Mouse (Mus musculus): Measurements from ENCODE around the gene Lmna. TPM values are rescaled to one million over a fixed set of nuclear protein-coding genes. Genes with fewer than 3 reads are reported as not detected.

The Lmna gene
- total RNA-seq, 2 experiments from 2014 or later, result 34.6 to 36.1 TPM

DNA sequence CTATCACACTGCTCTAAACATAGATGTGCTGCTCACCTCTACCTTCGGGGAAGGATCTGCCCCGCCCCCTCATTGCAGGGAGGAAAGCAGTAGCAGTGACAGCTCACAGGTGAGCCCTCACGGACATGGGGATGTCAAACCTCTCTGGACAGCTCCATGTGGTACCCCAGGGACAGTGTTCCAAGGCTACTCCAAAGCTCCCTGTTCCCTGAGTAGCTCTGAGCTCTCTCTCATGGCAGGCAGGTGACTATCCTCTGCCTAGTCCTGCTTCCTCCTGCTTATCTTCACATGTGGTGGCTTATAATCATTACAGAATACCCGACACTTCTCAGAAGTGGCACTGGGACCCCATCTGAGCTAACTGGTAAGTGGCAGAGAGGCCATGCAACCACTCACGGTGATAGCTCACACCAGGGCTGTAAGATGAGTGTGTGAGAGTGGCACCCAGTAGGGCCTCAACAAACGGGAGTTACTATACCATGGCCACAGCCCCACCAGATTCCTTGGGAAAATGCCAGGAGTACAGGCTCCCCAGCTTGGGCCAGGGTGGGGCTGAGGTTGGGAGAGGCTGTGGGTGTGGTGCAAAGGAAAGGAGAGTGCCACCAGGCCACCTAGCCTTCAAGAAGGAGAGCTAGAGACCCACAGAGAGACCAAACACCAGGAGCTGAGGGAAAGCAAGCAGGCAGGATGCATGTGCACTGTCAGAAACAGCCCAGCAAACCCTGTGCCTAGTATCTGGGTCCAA is 37.1 kb upstream of the Lmna start:
- no peak for DNase-seq (ENCODE audit: low spot score in 2 of 2)
- Histone ChIP-seq H3K4me3 (no peak overlapping the region), H3K27ac (no peak overlapping the region)
- TF ChIP-seq CTCF (conservative IDR thresholded peaks at IDR 0.05), result no peak

DNA sequence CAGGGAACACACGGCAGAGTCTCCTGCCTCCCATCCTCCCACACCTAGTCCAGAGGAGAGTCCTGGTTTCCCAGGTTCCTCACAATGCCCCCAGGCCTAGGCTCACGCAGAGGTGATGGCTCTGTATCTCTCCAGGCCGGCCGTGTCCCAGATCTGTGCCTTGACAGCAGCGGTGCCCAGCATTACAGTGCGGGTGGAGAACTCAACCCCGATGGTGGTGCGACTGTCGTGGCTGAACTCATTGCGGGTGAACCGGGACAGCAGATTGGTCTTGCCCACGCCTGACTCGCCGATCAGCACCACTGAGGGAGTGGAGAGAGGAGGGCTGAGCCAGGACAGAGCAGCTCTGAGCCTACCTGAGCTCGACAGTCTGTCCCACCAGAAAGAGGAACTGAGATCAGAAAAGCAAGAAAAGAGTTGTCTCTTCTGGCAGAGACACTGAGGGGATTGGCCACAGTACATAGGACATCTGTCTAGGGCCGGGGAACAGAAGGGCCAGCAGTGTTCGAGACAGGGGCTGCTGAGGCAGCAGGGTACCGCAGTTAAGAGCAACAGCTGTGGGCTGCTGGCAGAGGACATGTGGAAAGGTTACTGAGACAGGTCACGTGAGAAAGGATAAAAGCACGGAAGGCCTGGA is 35.3 kb upstream of the Lmna start:
- H3K27ac ChIP-seq, result no peak overlapping the region

DNA sequence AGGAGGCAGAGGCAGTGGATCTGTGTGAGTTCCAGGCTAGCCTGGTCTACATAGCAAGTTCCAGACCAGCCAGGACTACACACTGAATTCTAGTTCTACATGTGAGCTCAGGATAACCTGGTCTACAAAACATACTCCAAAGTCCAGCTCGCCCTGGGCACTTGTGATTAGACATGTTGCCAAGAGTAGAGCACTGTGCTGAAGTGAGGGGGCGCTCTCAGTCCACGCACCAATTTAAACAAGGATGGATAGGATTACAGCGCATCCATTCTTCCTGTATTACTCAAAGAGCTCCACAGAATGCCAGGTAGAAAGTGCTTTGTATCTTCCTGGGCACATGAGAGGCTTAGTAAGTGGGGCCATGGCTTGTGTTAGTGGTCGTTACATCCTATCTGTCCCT is 34.8 kb upstream of the Lmna start:
- Histone ChIP-seq H3K4me3 (no peak overlapping the region), H3K27ac (no peak overlapping the region)
- no peak for DNase-seq (ENCODE audit: low spot score in 2 of 2)
- TF ChIP-seq CTCF (conservative IDR thresholded peaks at IDR 0.05), result peak; percentile 62

More for the DNA sequence above, 35.3 kb upstream of the Lmna start:
- TF ChIP-seq CTCF (conservative IDR thresholded peaks at IDR 0.05), result no peak
- no peak overlapping the region for H3K4me3 ChIP-seq
- no peak for DNase-seq (ENCODE audit: low spot score in 2 of 2)

DNA sequence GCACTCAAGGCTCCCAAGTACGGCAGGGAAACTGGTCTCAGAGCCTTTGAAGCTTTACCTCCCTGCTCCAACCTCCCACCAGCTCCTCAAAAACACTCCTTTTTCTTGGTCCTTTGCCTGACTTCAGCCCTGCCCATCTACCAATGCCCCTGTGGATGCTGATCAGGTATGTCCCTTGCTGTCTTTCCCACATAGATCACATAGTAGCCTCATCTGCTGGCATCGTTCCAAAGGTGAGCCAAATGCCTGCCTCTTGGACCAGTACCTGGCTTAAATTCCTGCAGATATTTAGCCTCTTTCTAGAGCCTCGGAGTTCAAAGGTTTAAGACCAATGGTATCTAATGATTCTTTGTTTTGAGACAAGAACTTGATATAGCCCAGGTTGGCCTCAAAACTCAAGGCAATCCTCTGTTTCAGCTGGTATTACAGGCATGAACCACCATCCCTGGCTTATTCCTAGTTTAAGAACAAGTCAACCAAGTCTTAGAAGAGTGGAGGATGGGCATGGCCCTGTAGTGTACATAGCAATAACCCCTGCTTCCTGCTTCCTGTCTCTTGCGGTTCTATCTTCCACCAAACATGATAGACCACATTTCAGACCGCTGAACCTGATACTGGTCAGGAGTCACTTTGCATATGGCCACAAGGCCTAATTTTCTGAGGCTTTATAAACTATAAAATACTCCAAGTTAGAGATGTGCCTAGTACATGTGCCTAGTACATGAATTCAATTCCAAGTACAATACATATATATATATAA is 34.1 kb upstream of the Lmna start:
- DNase-seq (ENCODE audit: low spot score in 2 of 2), result no peak
- Histone ChIP-seq H3K27ac (no peak overlapping the region), H3K4me3 (no peak overlapping the region)
- TF ChIP-seq CTCF (conservative IDR thresholded peaks at IDR 0.05), result no peak

DNA sequence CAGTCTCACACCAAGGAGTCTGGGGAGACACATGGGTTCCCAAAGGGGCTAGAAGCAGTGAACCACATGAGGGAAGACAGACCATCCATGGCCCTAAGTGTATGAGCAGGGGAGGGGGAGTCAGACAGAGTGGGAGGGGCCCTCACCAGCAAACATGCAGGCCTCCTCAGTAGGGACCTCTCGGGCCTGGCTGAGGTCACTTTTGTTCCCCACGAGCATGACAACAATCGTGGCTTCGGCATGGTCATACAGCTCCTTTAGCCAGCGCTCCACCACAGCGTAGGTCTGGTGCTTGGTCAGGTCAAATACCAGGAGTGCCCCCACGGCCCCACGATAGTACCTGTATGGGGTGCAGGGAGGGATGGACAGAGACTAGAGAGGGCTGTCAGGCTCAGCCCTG is 33.4 kb upstream of the Lmna start:
- no peak for TF ChIP-seq CTCF (conservative IDR thresholded peaks at IDR 0.05)
- Histone ChIP-seq H3K4me3 (no peak overlapping the region), H3K27ac (no peak overlapping the region)
- DNase-seq (ENCODE audit: low spot score in 2 of 2), result no peak

DNA sequence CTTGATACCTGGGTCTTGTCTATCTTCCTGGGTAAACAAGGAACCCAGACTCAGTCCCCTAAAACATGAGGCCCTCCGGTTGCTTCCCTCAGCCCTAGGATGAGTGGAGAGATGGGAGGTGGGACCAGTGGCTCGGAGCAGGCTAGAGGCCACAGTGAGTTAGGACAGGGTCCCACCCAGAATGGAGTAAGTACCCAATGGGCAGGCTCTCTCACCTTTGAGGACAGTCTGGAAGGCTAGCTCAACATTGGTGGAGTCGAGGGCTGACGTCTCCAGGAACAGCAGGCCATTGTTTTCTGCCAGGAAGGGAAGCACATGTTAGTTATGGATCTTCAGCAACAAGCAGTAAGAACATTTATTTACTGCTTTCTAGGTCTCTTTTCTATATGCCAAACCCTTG is 32.7 kb upstream of the Lmna start:
- H3K4me3 ChIP-seq, result no peak overlapping the region
- no peak for DNase-seq (ENCODE audit: low spot score in 2 of 2)
- no peak overlapping the region for H3K27ac ChIP-seq
- no peak for TF ChIP-seq CTCF (conservative IDR thresholded peaks at IDR 0.05)

DNA sequence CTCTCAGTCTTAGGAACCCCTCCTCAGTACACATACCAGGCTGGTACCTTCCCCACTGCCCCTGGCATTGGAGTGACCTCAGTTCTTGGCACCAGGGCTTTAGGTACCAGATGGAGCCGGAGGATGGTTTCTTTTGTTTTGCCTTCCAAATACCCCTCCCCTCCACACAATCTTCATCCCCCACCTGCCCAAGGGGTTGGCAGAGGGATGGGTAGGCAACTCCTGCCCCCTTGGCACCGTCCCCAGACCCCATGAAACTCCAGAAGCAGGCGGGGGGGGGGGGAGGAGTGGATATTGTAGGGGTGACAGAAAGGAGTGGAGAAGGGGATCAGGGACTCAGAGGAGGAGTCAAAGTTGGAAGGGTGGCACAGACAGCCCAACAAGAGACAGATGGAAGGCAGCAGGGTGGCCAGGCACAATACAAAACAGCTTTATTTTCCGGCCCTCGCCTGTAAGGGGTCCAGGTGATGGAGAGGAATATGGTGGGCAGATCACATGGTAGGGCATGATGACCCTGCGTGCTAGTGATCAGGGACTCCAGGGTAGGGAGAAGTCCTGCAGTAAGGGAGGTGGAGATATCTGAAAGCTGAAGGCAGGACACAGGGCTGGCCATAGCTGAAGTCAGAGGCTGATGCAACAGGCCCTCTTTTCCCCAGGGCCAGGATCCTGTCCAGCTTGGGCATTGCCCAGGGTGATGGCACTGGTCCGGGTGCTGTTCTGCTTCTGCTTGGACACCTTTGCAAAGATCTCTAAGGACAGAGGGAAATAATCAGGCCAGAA is 32.1 kb upstream of the Lmna start:
- H3K27ac ChIP-seq, result no peak overlapping the region

DNA sequence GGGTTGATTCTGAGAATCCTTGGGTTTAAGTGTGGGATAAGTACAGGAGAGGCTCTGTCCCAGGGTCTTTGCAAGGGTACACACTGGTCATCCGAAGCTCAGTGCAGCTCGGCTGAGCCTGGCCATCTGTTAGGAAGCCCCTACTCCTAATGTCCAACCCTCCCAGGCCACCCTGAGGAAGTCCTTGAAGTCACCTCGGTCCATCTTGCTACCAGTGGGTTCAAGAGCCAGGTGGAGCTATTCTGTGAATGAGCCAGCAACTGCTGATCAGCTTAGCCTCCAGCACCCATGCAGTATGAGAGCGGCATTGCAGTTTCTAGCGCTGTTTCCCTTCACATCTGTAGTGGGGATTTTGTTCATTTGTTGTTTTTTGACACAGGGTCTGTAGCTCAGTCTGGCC is 30.3 kb upstream of the Lmna start:
- no peak for DNase-seq (ENCODE audit: low spot score in 2 of 2)
- Histone ChIP-seq H3K27ac (no peak overlapping the region), H3K4me3 (no peak overlapping the region)
- TF ChIP-seq CTCF (conservative IDR thresholded peaks at IDR 0.05), result no peak

More for the DNA sequence above, 32.1 kb upstream of the Lmna start:
- TF ChIP-seq CTCF (conservative IDR thresholded peaks at IDR 0.05), result 0 out of 2 replicates have a peak, but pooled peaks have one; percentile 13
- H3K4me3 ChIP-seq, result no peak overlapping the region
- DNase-seq (ENCODE audit: low spot score in 2 of 2), result no peak

DNA sequence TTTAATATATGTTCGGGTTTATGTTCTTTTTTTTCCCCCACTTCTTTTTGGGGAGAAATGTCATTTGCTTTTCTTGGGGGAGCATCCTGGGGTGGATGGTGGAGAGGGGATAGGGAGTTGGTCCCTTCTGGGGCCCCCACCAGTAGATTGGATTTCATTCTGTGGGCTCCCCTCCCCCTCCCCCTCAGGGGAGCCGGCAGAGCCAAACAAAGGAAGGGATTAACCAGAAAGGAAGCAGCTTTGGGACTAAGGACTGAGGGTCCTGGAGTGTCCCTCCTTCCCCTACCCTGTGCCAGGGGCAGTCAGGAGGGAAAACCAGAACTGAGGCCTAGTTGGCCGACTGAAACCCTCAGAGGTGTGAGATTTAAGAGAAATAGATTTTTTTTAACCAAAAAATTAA is 29.6 kb upstream of the Lmna start:
- no peak overlapping the region for H3K4me3 ChIP-seq
- no peak for TF ChIP-seq CTCF (conservative IDR thresholded peaks at IDR 0.05)
- H3K27ac ChIP-seq, result no peak overlapping the region
- no peak for DNase-seq (ENCODE audit: low spot score in 2 of 2)

DNA sequence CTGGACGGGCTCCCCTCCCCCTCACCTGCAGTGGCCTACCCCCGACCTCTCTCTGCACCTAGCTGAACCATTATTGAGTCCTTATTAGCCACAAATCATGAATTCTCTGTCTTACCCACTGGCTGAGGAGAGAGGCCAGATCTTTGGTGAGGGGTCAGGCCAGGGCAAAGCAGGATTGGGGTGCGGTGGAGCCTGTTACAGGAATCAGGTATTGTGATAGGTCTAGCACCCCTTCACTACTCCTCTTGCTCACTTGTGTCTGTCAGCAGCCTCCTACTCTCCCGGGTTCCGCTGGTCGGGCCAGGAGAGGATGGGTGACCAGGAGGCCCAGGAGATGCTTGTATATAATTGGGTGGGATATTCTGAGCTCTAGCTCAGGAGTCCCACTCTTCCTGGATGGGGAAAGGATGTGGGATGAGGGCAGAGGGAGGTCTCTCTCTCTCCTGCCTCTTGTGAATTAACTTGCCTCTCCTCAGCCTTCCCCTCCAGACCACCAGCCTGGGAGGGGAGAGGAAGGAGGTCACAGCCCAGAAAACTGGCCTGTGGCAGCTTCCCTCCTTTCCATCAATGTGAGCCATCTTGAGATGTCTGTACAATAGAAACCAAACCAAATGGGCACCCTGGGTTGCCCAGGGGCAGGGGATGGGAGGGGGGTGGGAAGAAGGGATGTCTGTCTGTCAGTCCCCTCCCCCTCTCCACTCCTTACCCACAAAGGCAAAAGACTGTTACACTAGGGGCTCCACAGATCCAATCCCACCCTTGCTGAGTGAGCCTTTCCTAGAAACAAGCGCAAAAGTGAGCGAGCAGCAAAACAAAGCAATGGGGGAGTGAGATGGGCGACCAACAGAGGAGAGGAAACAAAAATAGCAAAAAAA is 28.8 kb upstream of the Lmna start:
- no peak for DNase-seq (ENCODE audit: low spot score in 2 of 2)
- no peak overlapping the region for H3K27ac ChIP-seq
- no peak for TF ChIP-seq CTCF (conservative IDR thresholded peaks at IDR 0.05)
- no peak overlapping the region for H3K4me3 ChIP-seq

DNA sequence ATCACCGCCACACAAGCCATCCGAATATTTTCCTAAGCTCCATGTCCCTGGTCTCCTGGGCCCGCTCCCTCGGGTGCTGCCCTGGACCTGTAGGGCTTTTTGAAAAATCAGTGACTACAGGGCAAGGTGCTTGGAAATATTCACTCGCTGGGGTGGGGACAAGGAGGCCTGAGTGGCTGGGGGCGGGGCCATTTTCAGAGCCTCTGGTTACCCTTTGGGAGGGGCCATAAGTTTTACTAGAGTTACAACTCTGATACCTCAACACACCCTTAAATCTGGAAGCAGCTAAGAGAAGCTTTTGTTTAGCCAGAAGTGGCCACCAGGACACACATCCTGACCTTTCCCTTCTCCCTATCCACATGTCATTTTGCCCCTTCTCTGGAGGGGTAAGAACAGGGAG is 27.4 kb upstream of the Lmna start:
- Histone ChIP-seq H3K4me3 (peak overlapping the region; percentile 69), H3K27ac (peak overlapping the region; percentile 70; the same call in 1 of the 2 replicates)
- TF ChIP-seq CTCF (conservative IDR thresholded peaks at IDR 0.05), result no peak
- DNase-seq (ENCODE audit: low spot score in 2 of 2), result no peak
